ENCODE assay signal across 24 mouse cellular contexts in genomic region chr1:144127965-144128364, GRCm38 (mm10). TPM values are rescaled to one million over a fixed set of nuclear protein-coding genes. Genes with fewer than 3 reads are reported as not detected.
A peak's percentile ranks its signal among the peaks of the same experiment; 100 is the strongest.
DNase-seq lines count a peak whose midpoint lies in the region; ATAC-seq lines count a peak whose summit lies in the region.
"Had no signal": no experiment of that assay in that cellular context is flagged by ENCODE, and none has a peak within 500 bp of the region (broad histone marks: within the 10 kb centered on the region; RNA-seq: fewer than 3 reads in every experiment).

No protein-coding gene starts in this region.

- WGBS in lung, embryonic 16.5 days = 54% methylated on average over 7 of the region's 7 CpGs
- 93% methylated on average over 7 of the region's 7 CpGs for WGBS in hindbrain, embryonic 13.5 days

- H3K9ac ChIP-seq in lung, embryonic 16.5 days (ENCODE audit: low read length) = no peak overlapping the region
- no peak overlapping the region for H3K9ac ChIP-seq in hindbrain, embryonic 13.5 days
- H3K9ac ChIP-seq: embryonic facial prominence, embryonic 15.5 days; heart, embryonic 13.5 days; kidney, embryonic 15.5 days; liver, embryonic 14.5 days; lung, embryonic 15.5 days; midbrain, embryonic 12.5 days had no signal

- no peak for DNase-seq in lung, postnatal 4 days
- DNase-seq in left cerebral cortex, adult 18-20 months (ENCODE audit: low spot score in 2 of 2) = peak; percentile 42 to 56
- DNase-seq in right cerebral cortex, adult 2 months (ENCODE audit: low spot score in 2 of 2) = peak; percentile 53 to 58
- DNase-seq in thymus, postnatal 4 days = no peak
- no peak for DNase-seq in layer of hippocampus, postnatal 10 days (ENCODE audit: low spot score in 2 of 2)
- DNase-seq: adrenal gland, adult 2 months; cerebellum, postnatal 25 days; heart, adult 11 months; heart, postnatal 36 days; layer of hippocampus, postnatal 36 days; thymus, postnatal 25 days had no signal

- H3K4me3 ChIP-seq in lung, embryonic 16.5 days (ENCODE audit: low read length) = no peak overlapping the region
- H3K4me3 ChIP-seq in hindbrain, embryonic 13.5 days = no peak overlapping the region
- H3K4me3 ChIP-seq: embryonic facial prominence, embryonic 15.5 days; heart, embryonic 13.5 days; kidney, embryonic 15.5 days; lung, embryonic 15.5 days; midbrain, embryonic 12.5 days had no signal

- no peaks in the 10 kb centered on the region for H3K27me3 ChIP-seq in lung, embryonic 16.5 days (ENCODE audit: control insufficient read depth, insufficient read depth, low read depth, low read length)
- no peaks in the 10 kb centered on the region for H3K27me3 ChIP-seq in hindbrain, embryonic 13.5 days
- H3K27me3 ChIP-seq: embryonic facial prominence, embryonic 15.5 days; heart, embryonic 13.5 days; kidney, embryonic 15.5 days; lung, embryonic 15.5 days; midbrain, embryonic 12.5 days had no signal

- peak; percentile 43; the same call in 1 of the 2 replicates for ATAC-seq in lung, embryonic 16.5 days (ENCODE audit: low read depth)
- no peak for ATAC-seq in hindbrain, embryonic 13.5 days (ENCODE audit: low FRiP score)
- ATAC-seq: hindbrain, embryonic 16.5 days; intestine, postnatal 0 days had no signal

- no peak overlapping the region for H3K27ac ChIP-seq in lung, embryonic 16.5 days (ENCODE audit: low read length)
- H3K27ac ChIP-seq in hindbrain, embryonic 13.5 days = no peak overlapping the region
- H3K27ac ChIP-seq: embryonic facial prominence, embryonic 15.5 days; heart, embryonic 13.5 days; kidney, embryonic 15.5 days; liver, embryonic 14.5 days; lung, embryonic 15.5 days; midbrain, embryonic 12.5 days had no signal

- H3K36me3 ChIP-seq in lung, embryonic 16.5 days (ENCODE audit: control insufficient read depth, insufficient read depth, low read length) = no peaks in the 10 kb centered on the region
- H3K36me3 ChIP-seq in hindbrain, embryonic 13.5 days = no peaks in the 10 kb centered on the region
- H3K36me3 ChIP-seq: embryonic facial prominence, embryonic 15.5 days; heart, embryonic 13.5 days; kidney, embryonic 15.5 days; lung, embryonic 15.5 days; midbrain, embryonic 12.5 days had no signal

- no peaks in the 10 kb centered on the region for H3K9me3 ChIP-seq in lung, embryonic 16.5 days (ENCODE audit: control insufficient read depth, low read length)
- no peaks in the 10 kb centered on the region for H3K9me3 ChIP-seq in hindbrain, embryonic 13.5 days
- H3K9me3 ChIP-seq: embryonic facial prominence, embryonic 15.5 days; heart, embryonic 13.5 days; kidney, embryonic 15.5 days; lung, embryonic 15.5 days; midbrain, embryonic 12.5 days had no signal

- no peak overlapping the region for H3K4me2 ChIP-seq in lung, embryonic 16.5 days (ENCODE audit: low read depth, low read length)
- H3K4me2 ChIP-seq in hindbrain, embryonic 13.5 days = no peak overlapping the region
- H3K4me2 ChIP-seq: embryonic facial prominence, embryonic 15.5 days; heart, embryonic 13.5 days; kidney, embryonic 15.5 days; lung, embryonic 15.5 days; midbrain, embryonic 12.5 days had no signal

- H3K4me1 ChIP-seq in lung, embryonic 16.5 days (replicated peaks; ENCODE audit: control insufficient read depth, insufficient read depth, low read length) = no peaks in the 10 kb centered on the region
- H3K4me1 ChIP-seq in hindbrain, embryonic 13.5 days (replicated peaks) = no peaks in the 10 kb centered on the region
- H3K4me1 ChIP-seq: embryonic facial prominence, embryonic 15.5 days; heart, embryonic 13.5 days; kidney, embryonic 15.5 days; lung, embryonic 15.5 days; midbrain, embryonic 12.5 days had no signal

RNA-seq across cellular contexts. Expression of gene Rgs13, which starts 49.2 kb away (rescaled TPM):
- polyA plus RNA-seq in lung, embryonic 16.5 days (2015; fragmentation: Nextera tagmentation; extraction: Ambion mirVana) = 0.13 TPM in 1 of 2 replicates, not detected in the other
- 1 to 10 TPM; 1.1 to 1.6 TPM for total RNA-seq in left cerebral cortex, adult 18-20 months (2021)
- 0.77 and 0.94 TPM in 2 replicates for polyA plus RNA-seq in hindbrain, embryonic 13.5 days (2015; fragmentation: Nextera tagmentation; extraction: Ambion mirVana)
- total RNA-seq in layer of hippocampus, postnatal 10 days (2021) = 1 to 10 TPM; 1.0 to 1.6 TPM
- total RNA-seq: adrenal gland, adult 2 months; gastrocnemius, adult 8-10 months; heart, postnatal 36 days; monocyte, adult 5-6 weeks had no signal
- polyA plus RNA-seq: adrenal gland, adult 2 months; C2C12; heart, embryonic 13.5 days; kidney, embryonic 15.5 days; liver, embryonic 14.5 days had no signal

Comparison
In these comparisons a context has a peak if more than half of its experiments do, and no peak if none do; other contexts are left out.
1. DNase-seq: peak in left cerebral cortex, adult 18-20 months (2 of 2) and right cerebral cortex, adult 2 months (2 of 2); none in lung, postnatal 4 days (0 of 2), thymus, postnatal 4 days (single experiment) and layer of hippocampus, postnatal 10 days (0 of 2).